Mouse (Mus musculus): ENCODE results near the gene Chpf2.

- TF ChIP-seq CTCF (IDR thresholded peaks at IDR 0.05; ENCODE audit: low read depth, low read length): no peak
- TF ChIP-seq GATA1 (IDR thresholded peaks at IDR 0.05; ENCODE audit: borderline replicate concordance, low read length): no peak
- no peak for TF ChIP-seq TAL1 (conservative IDR thresholded peaks at IDR 0.05; ENCODE audit: low read depth, low read length)
- TF ChIP-seq GATA2 (IDR thresholded peaks at IDR 0.05; ENCODE audit: borderline replicate concordance, low read depth, low read length): no peak
Observed at GRCm38 (mm10) chr5:24601071-24601835, 14.7 kb downstream of the Chpf2 start.

Measured in G1E (cell line).